Mouse (Mus musculus): ENCODE data around the gene Znrf1. TPM values are rescaled to one million over a fixed set of nuclear protein-coding genes. Genes with fewer than 3 reads are reported as not detected.

Gene Znrf1
- polyA plus RNA-seq, 1 experiment from 2014 or later = 64.8 TPM

- H3K27me3 ChIP-seq (ENCODE audit: control insufficient read depth, insufficient read depth, low read length) = no peaks in the 10 kb centered on the region
- WGBS = 44% methylated on average over 2 of the region's 2 CpGs
- no peak overlapping the region for H3K4me3 ChIP-seq (ENCODE audit: low read depth, low read length)
- no peak overlapping the region for H3K9ac ChIP-seq (ENCODE audit: low read length)
- no peak overlapping the region for H3K27ac ChIP-seq (ENCODE audit: low read depth, low read length)
- ATAC-seq (ENCODE audit: insufficient read depth, low FRiP score, low TSS enrichment) (no peak), DNase-seq (ENCODE audit: low spot score) (no peak)
- H3K36me3 ChIP-seq (ENCODE audit: control insufficient read depth, insufficient read depth, low read length) = no peaks in the 10 kb centered on the region
- H3K9me3 ChIP-seq (ENCODE audit: control insufficient read depth, low read length) = no peaks in the 10 kb centered on the region
- H3K4me1 ChIP-seq (ENCODE audit: control insufficient read depth, insufficient read depth, low read length) = 0 out of 2 replicates have a peak, but pooled peaks cover 3% of the 10 kb centered on the region
- H3K4me2 ChIP-seq (ENCODE audit: low read depth) = no peak overlapping the region
These were observed 112.9 kb downstream of the Znrf1 start for GRCm38 (mm10) chr8:111648834-111649233.

- Histone ChIP-seq H3K36me3 (ENCODE audit: control insufficient read depth, insufficient read depth, low read length) (no peaks in the 10 kb centered on the region), H3K4me2 (ENCODE audit: low read depth) (no peak overlapping the region), H3K9ac (ENCODE audit: low read length) (no peak overlapping the region), H3K9me3 (ENCODE audit: control insufficient read depth, low read length) (no peaks in the 10 kb centered on the region), H3K27me3 (ENCODE audit: control insufficient read depth, insufficient read depth, low read length) (no peaks in the 10 kb centered on the region), H3K4me1 (ENCODE audit: control insufficient read depth, insufficient read depth, low read length) (0 out of 2 replicates have a peak, but pooled peaks cover 3% of the 10 kb centered on the region), H3K4me3 (ENCODE audit: low read depth, low read length) (no peak overlapping the region), H3K27ac (ENCODE audit: low read depth, low read length) (no peak overlapping the region)
- DNase-seq (ENCODE audit: low spot score) (no peak), ATAC-seq (ENCODE audit: insufficient read depth, low FRiP score, low TSS enrichment) (no peak)
- WGBS = 91% methylated on average over 3 of the region's 3 CpGs
These were observed 114.8 kb downstream of the Znrf1 start for GRCm38 (mm10) chr8:111650651-111651050.

GRCm38 (mm10) chr8:111653524-111653923 is 117.6 kb downstream of the Znrf1 start:
- Histone ChIP-seq H3K4me1 (ENCODE audit: control insufficient read depth, insufficient read depth, low read length) (0 out of 2 replicates have a peak, but pooled peaks cover under 1% of the 10 kb centered on the region), H3K27me3 (ENCODE audit: control insufficient read depth, insufficient read depth, low read length) (no peaks in the 10 kb centered on the region), H3K36me3 (ENCODE audit: control insufficient read depth, insufficient read depth, low read length) (no peaks in the 10 kb centered on the region), H3K9me3 (ENCODE audit: control insufficient read depth, low read length) (no peaks in the 10 kb centered on the region), H3K4me2 (ENCODE audit: low read depth) (no peak overlapping the region), H3K4me3 (ENCODE audit: low read depth, low read length) (no peak overlapping the region), H3K27ac (ENCODE audit: low read depth, low read length) (no peak overlapping the region), H3K9ac (ENCODE audit: low read length) (no peak overlapping the region)
- no peak for DNase-seq (ENCODE audit: low spot score)
- no peak for ATAC-seq (ENCODE audit: insufficient read depth, low FRiP score, low TSS enrichment)
- WGBS = 95% methylated on average over 2 of the region's 2 CpGs

GRCm38 (mm10) chr8:111657312-111657854 is 121.5 kb downstream of the Znrf1 start:
- Histone ChIP-seq H3K4me2 (ENCODE audit: low read depth) (no peak overlapping the region), H3K4me1 (ENCODE audit: control insufficient read depth, insufficient read depth, low read length) (no peaks in the 10 kb centered on the region), H3K4me3 (ENCODE audit: low read depth, low read length) (no peak overlapping the region), H3K27me3 (ENCODE audit: control insufficient read depth, insufficient read depth, low read length) (no peaks in the 10 kb centered on the region), H3K9me3 (ENCODE audit: control insufficient read depth, low read length) (no peaks in the 10 kb centered on the region), H3K36me3 (ENCODE audit: control insufficient read depth, insufficient read depth, low read length) (no peaks in the 10 kb centered on the region; the same call in 1 of the 2 replicates), H3K27ac (ENCODE audit: low read depth, low read length) (no peak overlapping the region), H3K9ac (ENCODE audit: low read length) (no peak overlapping the region)
- 28% methylated on average over 1 of the region's 1 CpGs for WGBS
- DNase-seq (ENCODE audit: low spot score) (no peak), ATAC-seq (ENCODE audit: insufficient read depth, low FRiP score, low TSS enrichment) (no peak)

- H3K27me3 ChIP-seq (ENCODE audit: control insufficient read depth, insufficient read depth, low read length) = no peaks in the 10 kb centered on the region
- DNase-seq (ENCODE audit: low spot score) = no peak
- no peak overlapping the region for H3K27ac ChIP-seq (ENCODE audit: low read depth, low read length)
- no peak overlapping the region for H3K4me3 ChIP-seq (ENCODE audit: low read depth, low read length)
- no peaks in the 10 kb centered on the region for H3K9me3 ChIP-seq (ENCODE audit: control insufficient read depth, low read length)
- no peak overlapping the region for H3K9ac ChIP-seq (ENCODE audit: low read length)
- H3K4me2 ChIP-seq (ENCODE audit: low read depth) = no peak overlapping the region
- no peaks in the 10 kb centered on the region for H3K4me1 ChIP-seq (ENCODE audit: control insufficient read depth, insufficient read depth, low read length)
- ATAC-seq (ENCODE audit: insufficient read depth, low FRiP score, low TSS enrichment) = no peak
- WGBS = 92% methylated on average over 6 of the region's 6 CpGs
- no peaks in the 10 kb centered on the region; the same call in 1 of the 2 replicates for H3K36me3 ChIP-seq (ENCODE audit: control insufficient read depth, insufficient read depth, low read length)
These were observed 123.0 kb downstream of the Znrf1 start for GRCm38 (mm10) chr8:111658819-111659423.

GRCm38 (mm10) chr8:111662473-111662872 is 126.6 kb downstream of the Znrf1 start:
- H3K4me1 ChIP-seq (ENCODE audit: control insufficient read depth, insufficient read depth, low read length) = no peaks in the 10 kb centered on the region
- H3K4me2 ChIP-seq (ENCODE audit: low read depth) = no peak overlapping the region
- DNase-seq (ENCODE audit: low spot score) (peak; percentile 67), ATAC-seq (ENCODE audit: insufficient read depth, low FRiP score, low TSS enrichment) (no peak)
- no peak overlapping the region for H3K27ac ChIP-seq (ENCODE audit: low read depth, low read length)
- H3K36me3 ChIP-seq (ENCODE audit: control insufficient read depth, insufficient read depth, low read length) = peaks cover under 1% of the 10 kb centered on the region
- H3K9me3 ChIP-seq (ENCODE audit: control insufficient read depth, low read length) = no peaks in the 10 kb centered on the region
- 97% methylated on average over 3 of the region's 3 CpGs for WGBS
- H3K4me3 ChIP-seq (ENCODE audit: low read depth, low read length) = no peak overlapping the region
- H3K27me3 ChIP-seq (ENCODE audit: control insufficient read depth, insufficient read depth, low read length) = no peaks in the 10 kb centered on the region
- H3K9ac ChIP-seq (ENCODE audit: low read length) = no peak overlapping the region

- Histone ChIP-seq H3K27ac (ENCODE audit: low read depth, low read length) (no peak overlapping the region), H3K4me1 (ENCODE audit: control insufficient read depth, insufficient read depth, low read length) (no peaks in the 10 kb centered on the region), H3K4me3 (ENCODE audit: low read depth, low read length) (no peak overlapping the region), H3K36me3 (ENCODE audit: control insufficient read depth, insufficient read depth, low read length) (peaks cover 9% of the 10 kb centered on the region), H3K27me3 (ENCODE audit: control insufficient read depth, insufficient read depth, low read length) (no peaks in the 10 kb centered on the region), H3K9ac (ENCODE audit: low read length) (no peak overlapping the region), H3K9me3 (ENCODE audit: control insufficient read depth, low read length) (no peaks in the 10 kb centered on the region), H3K4me2 (ENCODE audit: low read depth) (no peak overlapping the region)
- no peak for ATAC-seq (ENCODE audit: insufficient read depth, low FRiP score, low TSS enrichment)
- 94% methylated on average over 2 of the region's 2 CpGs for WGBS
- no peak for DNase-seq (ENCODE audit: low spot score)
These were observed 130.9 kb downstream of the Znrf1 start for GRCm38 (mm10) chr8:111666751-111667150.
